25 mouse cellular contexts compared by ENCODE assay signal in the genomic region with DNA sequence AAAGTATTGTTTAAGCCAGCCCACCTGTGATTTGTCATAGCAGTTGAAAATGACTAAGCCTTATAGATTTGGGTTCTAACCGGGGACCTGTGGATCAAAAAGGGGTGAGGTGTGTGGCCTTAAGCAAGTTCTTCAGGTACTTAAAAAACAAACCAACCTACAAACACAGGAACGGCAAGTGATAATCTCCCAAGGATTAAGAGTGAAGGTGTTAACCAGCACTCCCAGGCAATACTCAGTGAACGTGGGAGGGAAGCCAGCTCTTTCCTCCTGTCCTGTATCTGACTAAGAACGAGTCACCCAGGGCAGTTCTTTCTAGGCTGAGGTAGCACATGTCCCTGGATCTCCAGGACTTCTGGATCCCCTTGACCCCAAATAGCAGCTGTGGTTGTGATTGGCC. TPM values are rescaled to one million over a fixed set of nuclear protein-coding genes. Genes with fewer than 3 reads are reported as not detected.
DNase-seq lines count a peak whose midpoint lies in the region; ATAC-seq and TF ChIP-seq lines count a peak whose summit lies in the region.
"Had no signal": no experiment of that assay in that cellular context is flagged by ENCODE, and none has a peak within 500 bp of the region (broad histone marks: within the 10 kb centered on the region; RNA-seq: fewer than 3 reads in every experiment).

No protein-coding gene starts in this region.

- TF ChIP-seq EP300 in stomach, postnatal 0 days (optimal IDR thresholded peaks at IDR 0.05), result peak; percentile 88

- no peak overlapping the region for H3K4me2 ChIP-seq in midbrain, embryonic 11.5 days
- no peak overlapping the region for H3K4me2 ChIP-seq in midbrain, embryonic 16.5 days (ENCODE audit: low read length)
- no peak overlapping the region for H3K4me2 ChIP-seq in stomach, postnatal 0 days (replicated peaks; ENCODE audit: low read depth)
- H3K4me2 ChIP-seq: embryonic facial prominence, embryonic 12.5 days; hindbrain, embryonic 13.5 days; intestine, embryonic 15.5 days had no signal

- H3K27ac ChIP-seq in midbrain, embryonic 11.5 days (ENCODE audit: low read depth, low read length), result no peak overlapping the region
- no peak overlapping the region for H3K27ac ChIP-seq in midbrain, embryonic 16.5 days (ENCODE audit: low read length)
- H3K27ac ChIP-seq in stomach, postnatal 0 days (replicated peaks), result peak overlapping the region; percentile 81
- H3K27ac ChIP-seq: embryonic facial prominence, embryonic 12.5 days; gastrocnemius, adult 2 months; heart, embryonic 10.5 days; hindbrain, embryonic 10.5 days; hindbrain, embryonic 13.5 days; intestine, embryonic 15.5 days had no signal

- ATAC-seq in midbrain, embryonic 11.5 days (ENCODE audit: low FRiP score), result no peak
- no peak for ATAC-seq in midbrain, embryonic 16.5 days
- ATAC-seq in stomach, postnatal 0 days (ENCODE audit: low FRiP score, low TSS enrichment), result peak; percentile 79
- ATAC-seq in erythroid progenitor cell, adult 5-6 weeks (replicated peaks; ENCODE audit: low FRiP score, poor library complexity, severe bottlenecking), result no peak
- ATAC-seq: CD4-positive, CD25-positive, alpha-beta regulatory T cell, adult 4 months; forebrain, embryonic 14.5 days; forebrain, postnatal 0 days; hindbrain, embryonic 16.5 days; intestine, embryonic 15.5 days had no signal

- no peak for TF ChIP-seq CTCF in stomach, postnatal 0 days (IDR thresholded peaks at IDR 0.05; ENCODE audit: low read depth)

- no peaks in the 10 kb centered on the region for H3K27me3 ChIP-seq in midbrain, embryonic 11.5 days (ENCODE audit: control insufficient read depth, insufficient read depth, low read length)
- H3K27me3 ChIP-seq in midbrain, embryonic 16.5 days (ENCODE audit: control insufficient read depth, insufficient read depth, low read depth, low read length), result no peaks in the 10 kb centered on the region
- no peaks in the 10 kb centered on the region for H3K27me3 ChIP-seq in stomach, postnatal 0 days (ENCODE audit: control insufficient read depth, insufficient read depth, low read length)
- H3K27me3 ChIP-seq: embryonic facial prominence, embryonic 12.5 days; hindbrain, embryonic 13.5 days; intestine, embryonic 15.5 days had no signal

- DNase-seq in midbrain, embryonic 11.5 days (ENCODE audit: low spot score, missing footprints), result peak; percentile 23
- DNase-seq in gonadal fat pad, adult 2 months (ENCODE audit: low read depth), result peak; percentile 80
- peak; percentile 36 for DNase-seq in stomach, postnatal 0 days (ENCODE audit: low spot score)
- no peak for DNase-seq in heart, adult 9 months (ENCODE audit: low spot score in 2 of 2)
- DNase-seq: adrenal gland, postnatal 10 days; adrenal gland, postnatal 36 days; cerebellum, adult 18-20 months; cerebellum, adult 9-10 months; cerebellum, postnatal 14 days; forebrain, postnatal 0 days; gastrocnemius, adult 2 months; gastrocnemius, postnatal 14 days; heart, adult 18-20 months; kidney, adult 11 months had no signal

- no peaks in the 10 kb centered on the region for H3K36me3 ChIP-seq in midbrain, embryonic 11.5 days (ENCODE audit: control insufficient read depth, insufficient read depth, low read length)
- no peaks in the 10 kb centered on the region for H3K36me3 ChIP-seq in midbrain, embryonic 16.5 days (ENCODE audit: control insufficient read depth, insufficient read depth, low read length)
- no peaks in the 10 kb centered on the region for H3K36me3 ChIP-seq in stomach, postnatal 0 days (ENCODE audit: control insufficient read depth, insufficient read depth, low read length)
- H3K36me3 ChIP-seq: embryonic facial prominence, embryonic 12.5 days; heart, embryonic 10.5 days; hindbrain, embryonic 10.5 days; hindbrain, embryonic 13.5 days; intestine, embryonic 15.5 days had no signal

- no peak overlapping the region for H3K4me3 ChIP-seq in midbrain, embryonic 11.5 days (ENCODE audit: low read depth, low read length)
- no peak overlapping the region for H3K4me3 ChIP-seq in midbrain, embryonic 16.5 days (ENCODE audit: low read depth, low read length)
- H3K4me3 ChIP-seq in stomach, postnatal 0 days (ENCODE audit: low read depth, low read length), result no peak overlapping the region
- H3K4me3 ChIP-seq: embryonic facial prominence, embryonic 12.5 days; erythroblast, embryonic 14.5 days; gastrocnemius, adult 2 months; heart, embryonic 10.5 days; hindbrain, embryonic 10.5 days; hindbrain, embryonic 13.5 days; intestine, embryonic 15.5 days had no signal

- no peaks in the 10 kb centered on the region for H3K4me1 ChIP-seq in midbrain, embryonic 11.5 days (ENCODE audit: control insufficient read depth, insufficient read depth, low read length)
- no peaks in the 10 kb centered on the region for H3K4me1 ChIP-seq in midbrain, embryonic 16.5 days (ENCODE audit: control insufficient read depth, insufficient read depth, low read length)
- no peaks in the 10 kb centered on the region for H3K4me1 ChIP-seq in stomach, postnatal 0 days (replicated peaks; ENCODE audit: control insufficient read depth, insufficient read depth)
- H3K4me1 ChIP-seq: embryonic facial prominence, embryonic 12.5 days; hindbrain, embryonic 10.5 days; hindbrain, embryonic 13.5 days; intestine, embryonic 15.5 days had no signal

- H3K9ac ChIP-seq in midbrain, embryonic 11.5 days (ENCODE audit: low read length), result no peak overlapping the region
- H3K9ac ChIP-seq in midbrain, embryonic 16.5 days (ENCODE audit: low read depth, low read length), result no peak overlapping the region
- H3K9ac ChIP-seq in stomach, postnatal 0 days (ENCODE audit: low read length), result no peak overlapping the region
- H3K9ac ChIP-seq: embryonic facial prominence, embryonic 12.5 days; forebrain, postnatal 0 days; hindbrain, embryonic 13.5 days; intestine, embryonic 15.5 days had no signal

- no peaks in the 10 kb centered on the region for H3K9me3 ChIP-seq in midbrain, embryonic 11.5 days (ENCODE audit: control insufficient read depth, low read length)
- H3K9me3 ChIP-seq in midbrain, embryonic 16.5 days (replicated peaks; ENCODE audit: control insufficient read depth, low read length, poor library complexity, severe bottlenecking), result 0 out of 2 replicates have a peak, but pooled peaks cover 2% of the 10 kb centered on the region
- H3K9me3 ChIP-seq in stomach, postnatal 0 days (ENCODE audit: control insufficient read depth, low read length), result no peaks in the 10 kb centered on the region
- H3K9me3 ChIP-seq: embryonic facial prominence, embryonic 12.5 days; heart, embryonic 10.5 days; hindbrain, embryonic 10.5 days; hindbrain, embryonic 13.5 days; intestine, embryonic 15.5 days had no signal

- 76% methylated on average over 4 of the region's 4 CpGs for WGBS in midbrain, embryonic 11.5 days
- WGBS in midbrain, embryonic 16.5 days, result 76% methylated on average over 4 of the region's 4 CpGs
- WGBS in stomach, postnatal 0 days, result 34% methylated on average over 4 of the region's 4 CpGs

RNA-seq across cellular contexts. Expression of gene Mphosph6, which starts 37.1 kb away (rescaled TPM):
- polyA plus RNA-seq in midbrain, embryonic 11.5 days (2014; fragmentation: Nextera tagmentation; extraction: Ambion mirVana), result 59.0 and 61.4 TPM in 2 replicates
- polyA plus RNA-seq in midbrain, embryonic 16.5 days (2015; fragmentation: Nextera tagmentation; extraction: Ambion mirVana), result 31.6 and 33.1 TPM in 2 replicates
- polyA plus RNA-seq in gonadal fat pad, adult 2 months (2012; rRNA removed), result 7.8 and 7.9 TPM in 2 replicates
- 34.6 and 35.0 TPM in 2 replicates for polyA plus RNA-seq in stomach, postnatal 0 days (2015; fragmentation: Nextera tagmentation; extraction: Ambion mirVana)
- total RNA-seq in erythroid progenitor cell, adult 5-6 weeks (2015; ENCODE audit: low replicate concordance), result 24.3 and 25.2 TPM in 2 replicates
- total RNA-seq in erythroid progenitor cell, adult 5-6 weeks (2017; ENCODE audit: low replicate concordance), result 11.0 and 17.0 TPM in 2 replicates

Comparison
In these comparisons a context has a peak if more than half of its experiments do, and no peak if none do; other contexts are left out.
1. DNase-seq: peak in midbrain, embryonic 11.5 days (single experiment), gonadal fat pad, adult 2 months (single experiment) and stomach, postnatal 0 days (single experiment); none in heart, adult 9 months (0 of 2).